Mouse (Mus musculus): ENCODE results near the gene Xylt1. TPM values are rescaled to one million over a fixed set of nuclear protein-coding genes. Genes with fewer than 3 reads are reported as not detected.
A peak's percentile ranks its signal among the peaks of the same experiment; 100 is the strongest.

Xylt1 gene
- polyA plus RNA-seq, 1 experiment = 8.3 TPM

GRCm38 (mm10) chr7:117429895-117430294 lies 49.1 kb downstream of the Xylt1 start:
- Histone ChIP-seq H3K27ac (ENCODE audit: insufficient read depth, low read length) (no peak overlapping the region), H3K4me3 (replicated peaks; ENCODE audit: insufficient read depth, low read depth, low read length) (no peak overlapping the region), H3K27me3 (ENCODE audit: control insufficient read depth, insufficient read depth, low read length) (no peaks in the 10 kb centered on the region; the same call in 1 of the 2 replicates), H3K4me1 (ENCODE audit: control insufficient read depth, insufficient read depth, low read length) (no peaks in the 10 kb centered on the region; the same call in 1 of the 2 replicates)
- no peak for DNase-seq
- WGBS = 79% methylated on average over 3 of the region's 3 CpGs
- no peak for TF ChIP-seq CTCF (IDR thresholded peaks at IDR 0.05; ENCODE audit: borderline replicate concordance, insufficient read depth, low read depth, low read length)
- TF ChIP-seq POLR2A (IDR thresholded peaks at IDR 0.05; ENCODE audit: borderline replicate concordance, insufficient read depth, low read length) = no peak

- WGBS = 66% methylated on average over 5 of the region's 5 CpGs
- Histone ChIP-seq H3K4me1 (ENCODE audit: control insufficient read depth, insufficient read depth, low read length) (no peaks in the 10 kb centered on the region; the same call in 1 of the 2 replicates), H3K4me3 (replicated peaks; ENCODE audit: insufficient read depth, low read depth, low read length) (no peak overlapping the region), H3K27ac (ENCODE audit: insufficient read depth, low read length) (no peak overlapping the region), H3K27me3 (ENCODE audit: control insufficient read depth, insufficient read depth, low read length) (no peaks in the 10 kb centered on the region; the same call in 1 of the 2 replicates)
- DNase-seq = no peak
- TF ChIP-seq CTCF (IDR thresholded peaks at IDR 0.05; ENCODE audit: borderline replicate concordance, insufficient read depth, low read depth, low read length) (no peak), POLR2A (IDR thresholded peaks at IDR 0.05; ENCODE audit: borderline replicate concordance, insufficient read depth, low read length) (no peak)
Observed at GRCm38 (mm10) chr7:117430361-117430935, 49.7 kb downstream of the Xylt1 start.

- WGBS = 35% methylated on average over 9 of the region's 9 CpGs
Observed at GRCm38 (mm10) chr7:117433641-117434040, 52.9 kb downstream of the Xylt1 start.

GRCm38 (mm10) chr7:117435091-117435490 lies 54.3 kb downstream of the Xylt1 start:
- no peak overlapping the region for H3K27ac ChIP-seq (ENCODE audit: insufficient read depth, low read length)
- WGBS = 83% methylated on average over 3 of the region's 3 CpGs
- no peak for DNase-seq
- no peak for TF ChIP-seq CTCF (IDR thresholded peaks at IDR 0.05; ENCODE audit: borderline replicate concordance, insufficient read depth, low read depth, low read length)
- no peak for TF ChIP-seq POLR2A (IDR thresholded peaks at IDR 0.05; ENCODE audit: borderline replicate concordance, insufficient read depth, low read length)
- no peaks in the 10 kb centered on the region; the same call in 1 of the 2 replicates for H3K27me3 ChIP-seq (ENCODE audit: control insufficient read depth, insufficient read depth, low read length)
- H3K4me1 ChIP-seq (ENCODE audit: control insufficient read depth, insufficient read depth, low read length) = no peaks in the 10 kb centered on the region; the same call in 1 of the 2 replicates
- H3K4me3 ChIP-seq (replicated peaks; ENCODE audit: insufficient read depth, low read depth, low read length) = no peak overlapping the region

More at GRCm38 (mm10) chr7:117433641-117434040, 52.9 kb downstream of the Xylt1 start:
- Histone ChIP-seq H3K4me1 (ENCODE audit: control insufficient read depth, insufficient read depth, low read length) (no peaks in the 10 kb centered on the region; the same call in 1 of the 2 replicates), H3K4me3 (replicated peaks; ENCODE audit: insufficient read depth, low read depth, low read length) (no peak overlapping the region), H3K27ac (ENCODE audit: insufficient read depth, low read length) (no peak overlapping the region), H3K27me3 (ENCODE audit: control insufficient read depth, insufficient read depth, low read length) (no peaks in the 10 kb centered on the region; the same call in 1 of the 2 replicates)
- TF ChIP-seq POLR2A (IDR thresholded peaks at IDR 0.05; ENCODE audit: borderline replicate concordance, insufficient read depth, low read length) = no peak
- no peak for TF ChIP-seq CTCF (IDR thresholded peaks at IDR 0.05; ENCODE audit: borderline replicate concordance, insufficient read depth, low read depth, low read length)
- DNase-seq = no peak

- Histone ChIP-seq H3K27me3 (ENCODE audit: control insufficient read depth, insufficient read depth, low read length) (no peaks in the 10 kb centered on the region; the same call in 1 of the 2 replicates), H3K4me1 (ENCODE audit: control insufficient read depth, insufficient read depth, low read length) (no peaks in the 10 kb centered on the region; the same call in 1 of the 2 replicates), H3K4me3 (replicated peaks; ENCODE audit: insufficient read depth, low read depth, low read length) (no peak overlapping the region), H3K27ac (ENCODE audit: insufficient read depth, low read length) (0 out of 2 replicates have a peak overlapping the region, but pooled peaks have one; percentile 11)
- TF ChIP-seq POLR2A (IDR thresholded peaks at IDR 0.05; ENCODE audit: borderline replicate concordance, insufficient read depth, low read length) = no peak
- TF ChIP-seq CTCF (IDR thresholded peaks at IDR 0.05; ENCODE audit: borderline replicate concordance, insufficient read depth, low read depth, low read length) = no peak
- 70% methylated on average over 12 of the region's 12 CpGs for WGBS
- peak; percentile 20 to 49 for DNase-seq
Observed at GRCm38 (mm10) chr7:117435730-117436441, 55.1 kb downstream of the Xylt1 start.

GRCm38 (mm10) chr7:117436892-117437291 lies 56.1 kb downstream of the Xylt1 start:
- TF ChIP-seq CTCF (IDR thresholded peaks at IDR 0.05; ENCODE audit: borderline replicate concordance, insufficient read depth, low read depth, low read length) (no peak), POLR2A (IDR thresholded peaks at IDR 0.05; ENCODE audit: borderline replicate concordance, insufficient read depth, low read length) (no peak)
- Histone ChIP-seq H3K4me3 (replicated peaks; ENCODE audit: insufficient read depth, low read depth, low read length) (no peak overlapping the region), H3K27me3 (ENCODE audit: control insufficient read depth, insufficient read depth, low read length) (no peaks in the 10 kb centered on the region; the same call in 1 of the 2 replicates), H3K4me1 (ENCODE audit: control insufficient read depth, insufficient read depth, low read length) (no peaks in the 10 kb centered on the region), H3K27ac (ENCODE audit: insufficient read depth, low read length) (no peak overlapping the region)
- 90% methylated on average over 11 of the region's 11 CpGs for WGBS
- DNase-seq = no peak

- 44% methylated on average over 3 of the region's 3 CpGs for WGBS
- no peak for TF ChIP-seq CTCF (IDR thresholded peaks at IDR 0.05; ENCODE audit: borderline replicate concordance, insufficient read depth, low read depth, low read length)
- no peak for TF ChIP-seq POLR2A (IDR thresholded peaks at IDR 0.05; ENCODE audit: borderline replicate concordance, insufficient read depth, low read length)
- no peak for DNase-seq
- H3K4me3 ChIP-seq (replicated peaks; ENCODE audit: insufficient read depth, low read depth, low read length) = no peak overlapping the region
- H3K27ac ChIP-seq (ENCODE audit: insufficient read depth, low read length) = no peak overlapping the region
- H3K4me1 ChIP-seq (ENCODE audit: control insufficient read depth, insufficient read depth, low read length) = no peaks in the 10 kb centered on the region
- no peaks in the 10 kb centered on the region for H3K27me3 ChIP-seq (ENCODE audit: control insufficient read depth, insufficient read depth, low read length)
Observed at GRCm38 (mm10) chr7:117440994-117441393, 60.2 kb downstream of the Xylt1 start.
